Mouse (Mus musculus): ENCODE results near the gene Olig1. TPM values are rescaled to one million over a fixed set of nuclear protein-coding genes. Genes with fewer than 3 reads are reported as not detected.

Gene Olig1
- polyA plus RNA-seq, 1 experiment from 2014 or later = 0.07 TPM

DNA sequence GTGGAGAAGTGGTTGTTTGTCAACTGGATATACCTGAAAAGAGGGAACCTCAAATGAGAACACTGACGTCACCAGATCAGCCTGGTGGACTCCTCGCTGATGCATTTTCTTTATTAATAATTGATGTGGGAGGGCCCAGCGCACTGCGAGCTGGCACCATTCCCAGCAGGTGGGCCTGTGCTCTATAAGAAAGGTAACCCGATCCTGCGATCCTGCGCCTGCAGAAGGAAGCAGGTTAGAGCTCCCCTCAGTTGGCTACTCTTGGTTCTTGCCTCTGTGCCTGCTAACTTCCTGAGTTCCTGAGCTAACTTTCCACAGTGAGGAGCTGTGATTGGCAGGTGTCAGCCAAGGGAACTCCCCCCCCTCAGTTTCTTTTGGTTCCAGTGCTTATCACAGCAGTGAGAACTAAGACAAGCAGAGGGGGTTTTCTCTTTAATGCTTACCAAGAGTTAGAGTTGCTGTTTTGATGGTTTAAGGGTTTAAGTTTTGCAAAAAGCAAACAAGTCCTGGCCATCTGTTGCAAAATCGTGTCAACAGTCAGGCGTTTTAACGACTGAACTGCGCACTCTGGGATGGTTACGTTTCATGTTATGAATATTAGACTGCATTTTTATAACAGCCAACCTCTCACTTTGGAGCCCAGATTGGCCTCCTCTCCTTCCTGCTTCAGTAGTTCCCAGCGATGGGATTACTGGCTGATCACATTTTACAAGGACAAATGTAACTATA, 684 bp upstream of the Olig1 start:
- Histone ChIP-seq H3K27ac (ENCODE audit: low read length) (no peak overlapping the region), H3K9me3 (replicated peaks; ENCODE audit: control insufficient read depth, low read length) (no peaks in the 10 kb centered on the region), H3K36me3 (ENCODE audit: control insufficient read depth, insufficient read depth) (no peaks in the 10 kb centered on the region), H3K4me3 (ENCODE audit: low read length) (peak overlapping the region; percentile 50), H3K27me3 (ENCODE audit: control insufficient read depth, insufficient read depth, low read length) (peaks cover 86% of the 10 kb centered on the region), H3K9ac (ENCODE audit: low read length) (no peak overlapping the region), H3K4me1 (ENCODE audit: control insufficient read depth, insufficient read depth, low read length) (peaks cover 6% of the 10 kb centered on the region; the same call in 1 of the 2 replicates), H3K4me2 (ENCODE audit: low read depth, low read length) (peak overlapping the region; percentile 82)
- no peak for ATAC-seq (replicated peaks; ENCODE audit: extremely low read depth, insufficient read depth, low FRiP score)
- 17% methylated on average over 13 of the region's 13 CpGs for WGBS

GRCm38 (mm10) chr16:91270212-91270971, 820 bp downstream of the Olig1 start:
- Histone ChIP-seq H3K27me3 (ENCODE audit: control insufficient read depth, insufficient read depth, low read length) (peaks cover 87% of the 10 kb centered on the region), H3K36me3 (ENCODE audit: control insufficient read depth, insufficient read depth) (no peaks in the 10 kb centered on the region), H3K4me3 (ENCODE audit: low read length) (peak overlapping the region; percentile 50), H3K9me3 (replicated peaks; ENCODE audit: control insufficient read depth, low read length) (no peaks in the 10 kb centered on the region), H3K9ac (ENCODE audit: low read length) (no peak overlapping the region), H3K4me2 (ENCODE audit: low read depth, low read length) (peak overlapping the region; percentile 82), H3K27ac (ENCODE audit: low read length) (no peak overlapping the region), H3K4me1 (ENCODE audit: control insufficient read depth, insufficient read depth, low read length) (peaks cover 6% of the 10 kb centered on the region; the same call in 1 of the 2 replicates)
- ATAC-seq (replicated peaks; ENCODE audit: extremely low read depth, insufficient read depth, low FRiP score) = no peak
- WGBS = under 1% methylated on average over 63 of the region's 63 CpGs

- WGBS = 2% methylated on average over 29 of the region's 29 CpGs
- Histone ChIP-seq H3K4me1 (ENCODE audit: control insufficient read depth, insufficient read depth, low read length) (peaks cover 6% of the 10 kb centered on the region; the same call in 1 of the 2 replicates), H3K9me3 (replicated peaks; ENCODE audit: control insufficient read depth, low read length) (no peaks in the 10 kb centered on the region), H3K36me3 (ENCODE audit: control insufficient read depth, insufficient read depth) (no peaks in the 10 kb centered on the region), H3K27ac (ENCODE audit: low read length) (no peak overlapping the region), H3K4me2 (ENCODE audit: low read depth, low read length) (peak overlapping the region; percentile 82), H3K9ac (ENCODE audit: low read length) (no peak overlapping the region), H3K27me3 (ENCODE audit: control insufficient read depth, insufficient read depth, low read length) (peaks cover 85% of the 10 kb centered on the region), H3K4me3 (ENCODE audit: low read length) (peak overlapping the region; percentile 50)
- ATAC-seq (replicated peaks; ENCODE audit: extremely low read depth, insufficient read depth, low FRiP score) = no peak
These were observed 1.5 kb downstream of the Olig1 start for GRCm38 (mm10) chr16:91270982-91271549.

- Histone ChIP-seq H3K4me1 (ENCODE audit: control insufficient read depth, insufficient read depth, low read length) (peaks cover 6% of the 10 kb centered on the region; the same call in 1 of the 2 replicates), H3K9me3 (replicated peaks; ENCODE audit: control insufficient read depth, low read length) (no peaks in the 10 kb centered on the region), H3K27ac (ENCODE audit: low read length) (no peak overlapping the region), H3K27me3 (ENCODE audit: control insufficient read depth, insufficient read depth, low read length) (peaks cover 81% of the 10 kb centered on the region), H3K4me3 (ENCODE audit: low read length) (no peak overlapping the region), H3K9ac (ENCODE audit: low read length) (no peak overlapping the region), H3K36me3 (ENCODE audit: control insufficient read depth, insufficient read depth) (no peaks in the 10 kb centered on the region), H3K4me2 (ENCODE audit: low read depth, low read length) (no peak overlapping the region)
- no peak for ATAC-seq (replicated peaks; ENCODE audit: extremely low read depth, insufficient read depth, low FRiP score)
- 4% methylated on average over 20 of the region's 20 CpGs for WGBS
These were observed 2.1 kb downstream of the Olig1 start for GRCm38 (mm10) chr16:91271634-91272033.

GRCm38 (mm10) chr16:91280516-91280915, 10.9 kb downstream of the Olig1 start:
- Histone ChIP-seq H3K4me3 (ENCODE audit: low read length) (no peak overlapping the region), H3K27me3 (ENCODE audit: control insufficient read depth, insufficient read depth, low read length) (peaks cover 13% of the 10 kb centered on the region)
- WGBS = 54% methylated on average over 4 of the region's 4 CpGs

GRCm38 (mm10) chr16:91292080-91292479, 22.5 kb downstream of the Olig1 start:
- Histone ChIP-seq H3K27ac (ENCODE audit: low read length) (no peak overlapping the region), H3K4me3 (ENCODE audit: low read length) (no peak overlapping the region), H3K9me3 (replicated peaks; ENCODE audit: control insufficient read depth, low read length) (0 out of 2 replicates have a peak, but pooled peaks cover 3% of the 10 kb centered on the region), H3K9ac (ENCODE audit: low read length) (no peak overlapping the region), H3K27me3 (ENCODE audit: control insufficient read depth, insufficient read depth, low read length) (no peaks in the 10 kb centered on the region), H3K4me1 (ENCODE audit: control insufficient read depth, insufficient read depth, low read length) (no peaks in the 10 kb centered on the region), H3K4me2 (ENCODE audit: low read depth, low read length) (no peak overlapping the region), H3K36me3 (ENCODE audit: control insufficient read depth, insufficient read depth) (no peaks in the 10 kb centered on the region)
- WGBS = 78% methylated on average over 7 of the region's 7 CpGs
- ATAC-seq (replicated peaks; ENCODE audit: extremely low read depth, insufficient read depth, low FRiP score) = no peak

More at GRCm38 (mm10) chr16:91280516-91280915, 10.9 kb downstream of the Olig1 start:
- ATAC-seq (replicated peaks; ENCODE audit: extremely low read depth, insufficient read depth, low FRiP score) = no peak
- H3K27ac ChIP-seq (ENCODE audit: low read length) = no peak overlapping the region
- no peaks in the 10 kb centered on the region for H3K36me3 ChIP-seq (ENCODE audit: control insufficient read depth, insufficient read depth)
- no peaks in the 10 kb centered on the region for H3K9me3 ChIP-seq (replicated peaks; ENCODE audit: control insufficient read depth, low read length)
- no peak overlapping the region for H3K9ac ChIP-seq (ENCODE audit: low read length)
- H3K4me1 ChIP-seq (ENCODE audit: control insufficient read depth, insufficient read depth, low read length) = no peaks in the 10 kb centered on the region
- no peak overlapping the region for H3K4me2 ChIP-seq (ENCODE audit: low read depth, low read length)

GRCm38 (mm10) chr16:91292719-91293333, 23.3 kb downstream of the Olig1 start:
- no peaks in the 10 kb centered on the region for H3K27me3 ChIP-seq (ENCODE audit: control insufficient read depth, insufficient read depth, low read length)
- no peak overlapping the region for H3K27ac ChIP-seq (ENCODE audit: low read length)
- no peaks in the 10 kb centered on the region for H3K36me3 ChIP-seq (ENCODE audit: control insufficient read depth, insufficient read depth)
- H3K9ac ChIP-seq (ENCODE audit: low read length) = no peak overlapping the region
- no peak overlapping the region for H3K4me2 ChIP-seq (ENCODE audit: low read depth, low read length)
- no peaks in the 10 kb centered on the region for H3K4me1 ChIP-seq (ENCODE audit: control insufficient read depth, insufficient read depth, low read length)
- WGBS = 81% methylated on average over 11 of the region's 11 CpGs
- ATAC-seq (replicated peaks; ENCODE audit: extremely low read depth, insufficient read depth, low FRiP score) = no peak
- H3K4me3 ChIP-seq (ENCODE audit: low read length) = no peak overlapping the region
- 0 out of 2 replicates have a peak, but pooled peaks cover 3% of the 10 kb centered on the region for H3K9me3 ChIP-seq (replicated peaks; ENCODE audit: control insufficient read depth, low read length)

- no peaks in the 10 kb centered on the region for H3K36me3 ChIP-seq (ENCODE audit: control insufficient read depth, insufficient read depth)
- no peak for ATAC-seq (replicated peaks; ENCODE audit: extremely low read depth, insufficient read depth, low FRiP score)
- H3K4me3 ChIP-seq (ENCODE audit: low read length) = no peak overlapping the region
- WGBS = 32% methylated on average over 4 of the region's 4 CpGs
- no peak overlapping the region for H3K4me2 ChIP-seq (ENCODE audit: low read depth, low read length)
- H3K9me3 ChIP-seq (replicated peaks; ENCODE audit: control insufficient read depth, low read length) = 0 out of 2 replicates have a peak, but pooled peaks cover 3% of the 10 kb centered on the region
- no peaks in the 10 kb centered on the region for H3K4me1 ChIP-seq (ENCODE audit: control insufficient read depth, insufficient read depth, low read length)
- H3K9ac ChIP-seq (ENCODE audit: low read length) = no peak overlapping the region
- H3K27me3 ChIP-seq (ENCODE audit: control insufficient read depth, insufficient read depth, low read length) = peaks cover 11% of the 10 kb centered on the region
- H3K27ac ChIP-seq (ENCODE audit: low read length) = no peak overlapping the region
These were observed 28.2 kb downstream of the Olig1 start for GRCm38 (mm10) chr16:91297726-91298125.
